Mouse (Mus musculus): ENCODE results near the gene Wdr73.

DNA sequence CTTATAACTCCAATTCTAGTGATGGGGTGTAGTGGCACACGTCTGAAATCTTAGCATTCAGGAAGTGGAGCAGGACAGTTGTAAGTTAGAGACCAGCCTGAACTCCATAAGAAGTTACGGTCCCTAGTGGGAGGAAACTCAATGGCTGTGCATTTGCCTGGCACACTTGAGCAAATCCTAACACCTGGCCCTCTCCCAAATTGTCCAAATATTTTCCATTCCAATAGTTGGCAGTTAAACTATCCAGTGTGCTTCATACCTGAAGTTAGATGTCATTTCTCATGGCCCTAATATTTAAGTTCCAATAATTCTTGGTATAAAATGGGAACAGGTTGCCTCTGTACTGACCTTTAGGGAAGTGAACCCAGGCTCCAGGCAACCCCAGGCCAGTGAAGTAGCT is 32.4 kb downstream of the Wdr73 start:
- no peak for TF ChIP-seq CTCF (IDR thresholded peaks at IDR 0.05; ENCODE audit: low read depth)
- TF ChIP-seq EP300 (IDR thresholded peaks at IDR 0.05; ENCODE audit: low read depth): no peak

Data from heart, postnatal 0 days (tissue).